Mouse (Mus musculus) liver, embryonic 12.5 days (tissue): ENCODE data around the gene Cfap61. TPM values are rescaled to one million over a fixed set of nuclear protein-coding genes. Genes with fewer than 3 reads are reported as not detected.

Source experiments
- ATAC-seq: fragments of 200-750 bp; cut with Nextera tagmentation; 2 replicates; pipeline ENCODE4 v1.8.0; 2017; ENCODE audit warnings: moderate number of reproducible peaks, mild to moderate bottlenecking, moderate library complexity
- H3K27ac ChIP-seq: fragments of 300-500 bp; sonication (generic); 2 replicates; pipeline ENCODE4 v1.5.1; 2016; ENCODE audit warnings: mild to moderate bottlenecking
- H3K27me3 ChIP-seq: fragments of 300-500 bp; sonication (generic); replicated peaks from 2 replicates; pipeline ENCODE4 v1.6.1; 2016; ENCODE audit warnings: mild to moderate bottlenecking, moderate library complexity
- H3K36me3 ChIP-seq: fragments of 300-500 bp; sonication (generic); 2 replicates; pipeline ENCODE4 v1.6.1; 2016; ENCODE audit warnings: mild to moderate bottlenecking, moderate library complexity
- H3K4me1 ChIP-seq: fragments of 300-500 bp; sonication (generic); 2 replicates; pipeline ENCODE4 v1.6.1; 2016
- H3K4me2 ChIP-seq: fragments of 300-500 bp; sonication (generic); 2 replicates; pipeline ENCODE4 v1.6.1; 2016; ENCODE audit warnings: mild to moderate bottlenecking, moderate library complexity
- H3K4me3 ChIP-seq: fragments of 300-500 bp; sonication (generic); 2 replicates; pipeline ENCODE4 v1.5.1; 2016; ENCODE audit warnings: mild to moderate bottlenecking, moderate library complexity
- H3K9ac ChIP-seq: fragments of 300-500 bp; sonication (generic); 2 replicates; pipeline ENCODE4 v1.6.1; 2016; ENCODE audit warnings: mild to moderate bottlenecking, moderate library complexity
- H3K9me3 ChIP-seq: fragments of 300-500 bp; sonication (generic); replicated peaks from 2 replicates; pipeline ENCODE4 v1.6.1; 2016; ENCODE audit warnings: mild to moderate bottlenecking, moderate library complexity
- polyA plus RNA-seq: library from polyadenylated mRNA; unstranded; fragments of >200 nt; fragmentation: Nextera tagmentation; extraction: Ambion mirVana; gene quantifications from 2 replicates; pipeline ENCODE4 v1.2.1, GENCODE M21; 2016

The Cfap61 gene
- polyA plus RNA-seq, 1 experiment from 2014 or later = not detected

DNA sequence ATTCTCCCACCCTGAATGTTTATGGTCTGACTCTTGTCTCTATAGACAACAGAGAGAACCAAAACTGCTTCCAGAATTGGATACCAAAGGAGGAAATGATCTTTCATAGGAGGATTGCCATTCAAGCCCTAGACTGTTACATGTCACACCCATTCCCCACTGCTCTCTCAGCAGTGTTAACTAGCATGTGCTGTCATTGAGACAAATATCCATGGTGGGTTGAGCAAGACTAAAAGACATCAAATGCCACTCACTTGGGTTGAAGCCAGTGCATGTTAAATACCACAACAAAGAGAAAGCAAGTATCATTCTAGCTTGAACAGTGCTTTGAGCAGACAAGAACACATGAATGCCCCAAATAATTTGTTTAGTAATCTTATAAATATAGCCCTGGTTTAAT, 328.4 kb downstream of the Cfap61 start:
- Histone ChIP-seq H3K9ac (no peak overlapping the region), H3K27ac (no peak overlapping the region), H3K36me3 (no peaks in the 10 kb centered on the region), H3K4me2 (no peak overlapping the region), H3K4me3 (no peak overlapping the region), H3K4me1 (peaks cover 5% of the 10 kb centered on the region), H3K9me3 (no peaks in the 10 kb centered on the region), H3K27me3 (no peaks in the 10 kb centered on the region)
- no peak for ATAC-seq

Other genes with a start within 250 kb of the Cfap61 start
- 85.9 and 92.8 TPM in 2 replicates for gene Naa20, start 32.7 kb upstream of the Cfap61 start, polyA plus RNA-seq
- gene Crnkl1, start 230 bp downstream of the Cfap61 start, polyA plus RNA-seq = 24.7 TPM in 2 replicates